Mouse (Mus musculus) adrenal gland, adult (tissue): ENCODE data around the gene Gns.
A peak's percentile ranks its signal among the peaks of the same experiment; 100 is the strongest.

Experiments used
- DNase-seq, 2 experiments: peaks; one replicate each; pipeline ENCODE4 v3.0.0; 2022 to 2023; ENCODE audit warnings: low spot score in 1 of 2; ENCODE audit not compliant: inconsistent age in 2 of 2

Gns gene

GRCm38 (mm10) chr10:121429089-121429488 is 64.2 kb downstream of the Gns start:
- peak in 1 of 2 experiments; percentile 66 for DNase-seq

GRCm38 (mm10) chr10:121429581-121429980 is 64.7 kb downstream of the Gns start:
- DNase-seq: no peak

- peak in 1 of 2 experiments; percentile 59 for DNase-seq
Observed at GRCm38 (mm10) chr10:121429981-121430682, 65.2 kb downstream of the Gns start.

GRCm38 (mm10) chr10:121430764-121431540 is 66.1 kb downstream of the Gns start:
- peak in 1 of 2 experiments; percentile 51 for DNase-seq

GRCm38 (mm10) chr10:121432041-121432634 is 67.2 kb downstream of the Gns start:
- DNase-seq: peak in 1 of 2 experiments; percentile 71

- DNase-seq: peak; percentile 45 to 72
Observed at GRCm38 (mm10) chr10:121432635-121433280, 67.9 kb downstream of the Gns start.

GRCm38 (mm10) chr10:121434441-121435103 is 69.7 kb downstream of the Gns start:
- no peak for DNase-seq

GRCm38 (mm10) chr10:121435546-121436257 is 70.8 kb downstream of the Gns start:
- DNase-seq: peak; percentile 71 to 82

GRCm38 (mm10) chr10:121436258-121436645 is 71.4 kb downstream of the Gns start:
- no peak for DNase-seq

- DNase-seq: no peak
Observed at GRCm38 (mm10) chr10:121436693-121437092, 71.8 kb downstream of the Gns start.

- no peak for DNase-seq
Observed at GRCm38 (mm10) chr10:121438109-121438508, 73.2 kb downstream of the Gns start.

- DNase-seq: peak in 1 of 2 experiments; percentile 66
Observed at GRCm38 (mm10) chr10:121439310-121439731, 74.4 kb downstream of the Gns start.

GRCm38 (mm10) chr10:121443791-121444190 is 78.9 kb downstream of the Gns start:
- DNase-seq: peak; percentile 74 to 84

- peak in 1 of 2 experiments; percentile 64 for DNase-seq
Observed at GRCm38 (mm10) chr10:121444198-121444597, 79.3 kb downstream of the Gns start.

GRCm38 (mm10) chr10:121445808-121446207 is 80.9 kb downstream of the Gns start:
- DNase-seq: no peak
